Mouse (Mus musculus) forebrain, embryonic 11.5 days (tissue): ENCODE results near the gene Zmynd8. TPM values are rescaled to one million over a fixed set of nuclear protein-coding genes. Genes with fewer than 3 reads are reported as not detected.
A peak's percentile ranks its signal among the peaks of the same experiment; 100 is the strongest.

ENCODE experiments used
- ATAC-seq: fragments of 200-750 bp; cut with Nextera tagmentation; replicated peaks from 2 replicates; pipeline ENCODE4 v1.8.0; 2017; ENCODE audit warnings: moderate TSS enrichment; ENCODE audit not compliant: low FRiP score
- DNase-seq: peaks from one replicate; pipeline ENCODE4 v3.0.0-alpha.2; 2017; ENCODE audit warnings: low spot score
- H3K27ac ChIP-seq: fragments of 300-500 bp; sonication (generic); 2 replicates; pipeline ENCODE4 v1.5.1; 2014; ENCODE audit warnings: low read depth, low read length
- H3K27me3 ChIP-seq: fragments of 300-500 bp; sonication (generic); 2 replicates; pipeline ENCODE4 v1.6.1; 2014; ENCODE audit warnings: mild to moderate bottlenecking, low read length, mixed read lengths; ENCODE audit not compliant: control insufficient read depth, insufficient read depth
- H3K36me3 ChIP-seq: fragments of 300-500 bp; sonication (generic); 2 replicates; pipeline ENCODE4 v1.6.1; 2014; ENCODE audit warnings: mild to moderate bottlenecking, low read length, moderate library complexity, mixed read lengths; ENCODE audit not compliant: control insufficient read depth, insufficient read depth
- H3K4me1 ChIP-seq: fragments of 300-500 bp; sonication (generic); replicated peaks from 2 replicates; pipeline ENCODE4 v1.6.1; 2014; ENCODE audit warnings: low read length, mixed read lengths; ENCODE audit not compliant: control insufficient read depth, insufficient read depth
- H3K4me2 ChIP-seq: fragments of 300-500 bp; sonication (generic); 2 replicates; pipeline ENCODE4 v1.6.1; 2014; ENCODE audit warnings: low read depth, mild to moderate bottlenecking, low read length, moderate library complexity, mixed read lengths; ENCODE audit not compliant: severe bottlenecking
- H3K4me3 ChIP-seq: fragments of 300-500 bp; sonication (generic); 2 replicates; pipeline ENCODE4 v1.5.1; 2014; ENCODE audit warnings: low read depth, low read length
- H3K9ac ChIP-seq: fragments of 300-500 bp; sonication (generic); 2 replicates; pipeline ENCODE4 v1.6.1; 2014; ENCODE audit warnings: low read length
- H3K9me3 ChIP-seq: fragments of 300-500 bp; sonication (generic); 2 replicates; pipeline ENCODE4 v1.6.1; 2016; ENCODE audit warnings: low read length, mixed read lengths; ENCODE audit not compliant: control insufficient read depth
- WGBS: fragments of 180-500 bp; shearing (Covaris S2); extraction: QIAGEN DNeasy Blood & Tissue Kit; methylation state at CpG from one replicate; pipeline ENCODE4 v1.1.7; 2014; 5-methylcytosine and 5-hydroxymethylcytosine counted together
- polyA plus RNA-seq: library from polyadenylated mRNA; unstranded; fragments of >200 nt; fragmentation: Nextera tagmentation; extraction: Ambion mirVana; gene quantifications from 2 replicates; pipeline ENCODE4 v1.2.1, GENCODE M21; 2014

Gene Zmynd8
- polyA plus RNA-seq, 1 experiment from 2014 or later = 61.5 TPM

DNA sequence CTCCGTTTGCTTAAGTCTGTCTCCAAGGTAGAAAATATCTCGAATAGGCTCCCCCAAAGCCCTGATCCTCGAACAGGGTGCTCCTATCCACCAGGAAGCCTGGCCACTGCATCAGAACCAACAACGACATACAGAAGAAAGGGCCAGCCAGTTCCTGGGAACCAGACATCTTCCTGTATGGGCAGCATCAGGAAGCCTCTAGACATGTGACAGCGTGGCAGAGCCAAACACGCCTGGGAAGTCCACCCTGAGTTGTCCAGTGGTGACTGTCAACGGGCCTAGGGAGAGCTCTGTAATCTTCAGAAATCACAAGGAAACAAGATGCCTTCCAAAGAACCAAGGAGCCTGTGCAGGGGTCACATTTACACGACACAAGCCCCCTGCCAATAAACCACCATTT, 52.0 kb downstream of the Zmynd8 start:
- no peaks in the 10 kb centered on the region for H3K27me3 ChIP-seq
- WGBS = 89% methylated on average over 8 of the region's 8 CpGs
- DNase-seq (no peak), ATAC-seq (no peak)
- H3K36me3 ChIP-seq = peaks cover 6% of the 10 kb centered on the region; the same call in 1 of the 2 replicates
- H3K4me2 ChIP-seq = no peak overlapping the region
- no peaks in the 10 kb centered on the region for H3K9me3 ChIP-seq
- H3K4me1 ChIP-seq = 0 out of 2 replicates have a peak, but pooled peaks cover 2% of the 10 kb centered on the region
- H3K27ac ChIP-seq = no peak overlapping the region
- no peak overlapping the region for H3K9ac ChIP-seq
- no peak overlapping the region for H3K4me3 ChIP-seq

DNA sequence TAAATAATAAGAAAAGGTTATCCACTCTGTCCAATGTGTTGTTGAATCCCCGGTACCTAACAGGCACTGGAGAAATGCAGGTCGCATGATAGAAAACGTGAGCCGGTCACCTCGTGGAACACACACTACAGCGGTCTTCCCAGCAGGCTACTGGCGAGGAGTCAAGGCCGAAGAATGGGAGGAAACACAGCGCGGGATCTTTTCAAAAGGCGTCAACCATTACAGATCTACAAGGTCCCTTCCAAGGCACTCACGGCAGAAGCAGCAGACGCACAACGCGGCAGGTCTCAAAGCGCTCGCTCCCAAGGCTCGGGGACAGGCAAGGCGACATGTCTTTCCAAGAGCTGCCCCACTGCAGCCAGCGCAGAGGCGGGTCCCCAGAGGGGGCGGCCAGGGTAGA, 53.3 kb downstream of the Zmynd8 start:
- DNase-seq = no peak
- Histone ChIP-seq H3K27ac (no peak overlapping the region), H3K36me3 (peaks cover 6% of the 10 kb centered on the region; the same call in 1 of the 2 replicates), H3K27me3 (no peaks in the 10 kb centered on the region), H3K9ac (no peak overlapping the region), H3K4me2 (no peak overlapping the region), H3K4me3 (no peak overlapping the region), H3K9me3 (no peaks in the 10 kb centered on the region), H3K4me1 (0 out of 2 replicates have a peak, but pooled peaks cover 2% of the 10 kb centered on the region)
- WGBS = 92% methylated on average over 22 of the region's 22 CpGs
- no peak for ATAC-seq

DNA sequence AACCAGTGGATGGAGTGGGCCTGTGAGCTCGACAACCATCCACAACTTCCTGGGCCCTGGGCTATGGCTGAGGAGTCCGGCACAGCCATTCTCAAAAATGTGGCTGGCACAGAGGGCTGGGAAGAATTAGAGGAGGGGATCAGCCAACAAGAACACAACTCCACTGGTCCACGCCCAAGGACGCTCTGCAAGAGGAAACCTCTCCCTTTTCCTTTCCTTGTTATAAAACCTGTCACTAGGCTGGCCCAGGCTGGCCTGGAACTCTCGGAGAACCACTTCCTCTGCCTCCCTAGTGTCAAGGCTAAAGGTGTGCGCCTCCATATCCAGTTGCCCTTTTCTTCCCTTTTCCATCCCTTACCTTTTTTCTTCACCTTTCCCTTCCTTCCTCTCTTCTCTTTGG, 55.5 kb downstream of the Zmynd8 start:
- Histone ChIP-seq H3K4me2 (no peak overlapping the region), H3K9me3 (no peaks in the 10 kb centered on the region), H3K27ac (no peak overlapping the region), H3K27me3 (no peaks in the 10 kb centered on the region), H3K4me3 (no peak overlapping the region), H3K4me1 (no peaks in the 10 kb centered on the region), H3K36me3 (peaks cover 8% of the 10 kb centered on the region; the same call in 1 of the 2 replicates), H3K9ac (no peak overlapping the region)
- WGBS = 98% methylated on average over 6 of the region's 6 CpGs
- DNase-seq (no peak), ATAC-seq (no peak)

DNA sequence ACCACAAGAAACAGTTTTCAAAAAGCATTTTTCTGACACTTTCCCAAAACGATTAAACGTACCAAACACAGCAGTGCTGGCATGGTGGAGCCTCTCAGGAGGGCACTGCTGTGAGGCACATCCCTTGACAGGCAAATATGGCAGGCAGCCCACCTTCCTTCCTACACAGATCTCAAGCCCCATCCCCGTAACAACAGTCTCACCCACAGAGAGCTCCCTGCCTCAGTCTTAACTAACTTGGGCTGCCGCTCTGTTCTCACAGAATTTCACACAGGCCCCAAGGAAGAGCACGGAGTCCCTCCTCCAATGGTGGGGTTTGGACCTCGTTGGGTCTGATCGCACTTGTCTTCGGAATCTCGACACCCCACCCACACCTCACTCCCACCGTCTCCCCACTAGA, 56.6 kb downstream of the Zmynd8 start:
- no peak overlapping the region for H3K4me2 ChIP-seq
- 95% methylated on average over 10 of the region's 10 CpGs for WGBS
- ATAC-seq (no peak), DNase-seq (no peak)
- no peaks in the 10 kb centered on the region for H3K9me3 ChIP-seq
- H3K36me3 ChIP-seq = peaks cover 11% of the 10 kb centered on the region; the same call in 1 of the 2 replicates
- no peak overlapping the region for H3K9ac ChIP-seq
- H3K4me1 ChIP-seq = no peaks in the 10 kb centered on the region
- H3K27ac ChIP-seq = no peak overlapping the region
- no peaks in the 10 kb centered on the region for H3K27me3 ChIP-seq
- no peak overlapping the region for H3K4me3 ChIP-seq

DNA sequence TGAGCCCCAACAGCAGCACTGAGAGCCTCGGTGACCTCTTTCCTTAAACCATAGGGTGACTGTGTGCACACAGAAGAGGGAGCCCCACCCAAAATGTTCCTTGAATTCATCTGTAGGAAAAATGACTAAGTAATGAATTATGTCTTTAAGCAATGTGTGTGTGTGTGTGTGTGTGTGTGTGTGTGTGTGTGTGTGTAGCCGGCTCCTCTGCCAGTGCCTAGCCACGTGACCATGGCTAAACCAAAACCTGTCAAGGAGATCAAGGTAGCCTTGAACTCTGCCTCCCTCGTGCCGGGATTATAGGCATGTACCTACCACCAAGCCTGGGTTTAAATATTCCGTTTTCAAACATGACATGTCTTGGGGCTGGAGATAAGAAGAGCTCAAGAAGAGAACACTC, 57.0 kb downstream of the Zmynd8 start:
- WGBS = 94% methylated on average over 6 of the region's 6 CpGs
- no peaks in the 10 kb centered on the region for H3K27me3 ChIP-seq
- H3K36me3 ChIP-seq = peaks cover 11% of the 10 kb centered on the region; the same call in 1 of the 2 replicates
- H3K4me2 ChIP-seq = no peak overlapping the region
- DNase-seq = no peak
- no peak overlapping the region for H3K27ac ChIP-seq
- no peaks in the 10 kb centered on the region for H3K9me3 ChIP-seq
- no peaks in the 10 kb centered on the region for H3K4me1 ChIP-seq
- no peak overlapping the region for H3K4me3 ChIP-seq
- H3K9ac ChIP-seq = no peak overlapping the region
- ATAC-seq = no peak

DNA sequence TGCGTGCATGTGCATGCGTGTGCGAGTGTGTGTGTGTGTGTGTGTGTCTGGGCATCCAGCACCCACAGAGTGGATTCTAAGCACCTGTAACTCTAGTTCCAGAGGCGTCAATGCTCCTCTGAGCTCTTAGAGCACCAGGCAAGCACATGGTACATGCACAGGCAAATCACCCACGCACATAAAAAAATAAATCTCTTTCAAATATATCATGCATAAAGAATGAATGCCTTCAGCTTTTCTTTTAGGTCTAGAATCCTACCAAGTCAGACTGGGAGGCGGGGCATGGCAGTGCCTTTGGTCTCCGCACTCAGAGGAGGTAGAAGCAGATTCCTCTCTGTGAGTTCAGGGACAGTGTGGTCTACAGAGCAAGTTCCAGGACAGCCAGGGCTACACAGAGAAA, 58.0 kb downstream of the Zmynd8 start:
- Histone ChIP-seq H3K36me3 (peaks cover 11% of the 10 kb centered on the region; the same call in 1 of the 2 replicates), H3K9ac (no peak overlapping the region), H3K9me3 (no peaks in the 10 kb centered on the region), H3K4me2 (no peak overlapping the region), H3K27ac (no peak overlapping the region), H3K4me3 (no peak overlapping the region), H3K27me3 (no peaks in the 10 kb centered on the region), H3K4me1 (no peaks in the 10 kb centered on the region)
- ATAC-seq (no peak), DNase-seq (no peak)
- 90% methylated on average over 7 of the region's 7 CpGs for WGBS

DNA sequence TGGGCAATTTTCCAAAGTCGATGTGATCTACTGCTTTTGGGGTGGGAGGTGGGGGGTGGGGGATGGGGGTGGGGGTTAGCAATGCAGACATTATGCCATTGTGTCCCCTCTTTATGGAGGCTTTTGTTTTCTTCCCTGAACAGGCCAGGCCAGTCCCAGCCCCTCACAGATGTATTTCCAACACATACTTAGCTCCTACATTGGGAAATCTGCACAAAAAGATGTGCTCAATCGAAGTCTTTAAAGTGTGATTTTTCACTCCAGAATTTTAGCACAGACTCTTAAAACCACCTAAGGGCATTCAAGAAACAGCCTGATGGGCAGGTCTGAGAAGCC, 59.5 kb downstream of the Zmynd8 start:
- H3K4me2 ChIP-seq = no peak overlapping the region
- H3K9me3 ChIP-seq = no peaks in the 10 kb centered on the region
- 82% methylated on average over 2 of the region's 2 CpGs for WGBS
- no peak overlapping the region; the same call in 1 of the 2 replicates for H3K27ac ChIP-seq
- H3K9ac ChIP-seq = no peak overlapping the region
- ATAC-seq (no peak), DNase-seq (no peak)
- H3K27me3 ChIP-seq = no peaks in the 10 kb centered on the region
- no peaks in the 10 kb centered on the region for H3K4me1 ChIP-seq
- no peak overlapping the region for H3K4me3 ChIP-seq
- peaks cover 17% of the 10 kb centered on the region; the same call in 1 of the 2 replicates for H3K36me3 ChIP-seq

DNA sequence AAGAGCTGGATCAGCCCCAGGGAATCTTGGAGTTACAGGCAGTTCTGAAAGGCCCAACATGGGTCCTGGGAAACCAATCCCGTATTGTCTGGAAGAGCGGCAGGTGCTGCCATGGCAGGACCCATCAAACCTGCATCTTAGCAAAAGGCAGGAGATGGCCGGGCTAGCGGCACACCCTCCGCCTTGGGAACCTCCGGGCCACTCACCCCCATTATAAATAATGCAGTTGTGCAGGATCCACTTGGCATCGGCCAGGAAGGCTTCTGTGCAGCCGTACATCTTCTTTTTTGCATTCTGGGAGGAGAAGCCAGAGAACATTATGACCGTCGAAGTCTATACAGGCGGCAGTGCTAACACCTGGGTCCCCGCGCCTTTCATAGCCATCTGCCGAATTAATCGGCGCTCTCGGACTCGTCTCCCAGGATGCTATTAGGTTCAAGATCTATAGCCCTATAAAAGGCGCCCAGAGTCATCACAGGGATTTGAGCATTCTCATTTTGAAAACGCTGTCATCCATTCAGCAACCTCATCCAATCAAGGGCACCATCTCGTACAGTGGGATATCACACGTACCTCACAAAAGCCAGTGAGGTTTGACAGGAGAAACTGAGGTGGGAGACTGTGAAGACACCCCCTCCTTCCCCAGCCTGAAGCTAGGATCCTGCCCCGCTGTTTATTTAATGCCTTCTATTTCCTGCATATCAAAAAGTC, 60.1 kb downstream of the Zmynd8 start:
- H3K9me3 ChIP-seq = no peaks in the 10 kb centered on the region
- no peak overlapping the region for H3K4me3 ChIP-seq
- ATAC-seq (no peak), DNase-seq (no peak)
- no peaks in the 10 kb centered on the region for H3K4me1 ChIP-seq
- H3K27me3 ChIP-seq = no peaks in the 10 kb centered on the region
- H3K36me3 ChIP-seq = peaks cover 17% of the 10 kb centered on the region; the same call in 1 of the 2 replicates
- H3K9ac ChIP-seq = no peak overlapping the region
- 91% methylated on average over 23 of the region's 23 CpGs for WGBS
- H3K4me2 ChIP-seq = no peak overlapping the region
- H3K27ac ChIP-seq = peak overlapping the region; percentile 1; the same call in 1 of the 2 replicates

DNA sequence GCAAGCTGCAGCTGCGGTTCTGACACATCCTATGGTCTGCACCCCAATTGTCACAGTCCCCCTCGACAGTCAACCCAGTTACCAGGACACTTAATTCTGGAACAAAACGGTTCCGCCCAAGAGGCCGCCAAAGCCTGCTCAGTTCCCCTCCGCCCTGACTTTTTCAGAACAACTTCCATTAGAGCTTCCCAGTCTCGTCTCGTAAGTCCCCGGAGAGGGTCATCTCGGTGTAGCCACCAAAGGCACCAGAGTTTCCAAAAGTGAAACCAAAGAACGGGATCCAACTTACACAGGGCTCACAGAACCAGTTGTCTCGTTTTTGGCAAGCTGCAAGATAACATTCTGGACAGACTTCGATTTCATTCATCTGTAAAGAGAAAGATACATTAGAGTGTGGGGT, 64.2 kb downstream of the Zmynd8 start:
- no peak for ATAC-seq
- WGBS = 94% methylated on average over 13 of the region's 13 CpGs
- DNase-seq = no peak
- no peak overlapping the region for H3K4me2 ChIP-seq
- H3K9ac ChIP-seq = no peak overlapping the region
- peaks cover 14% of the 10 kb centered on the region; the same call in 1 of the 2 replicates for H3K36me3 ChIP-seq
- H3K4me3 ChIP-seq = no peak overlapping the region
- no peaks in the 10 kb centered on the region for H3K9me3 ChIP-seq
- H3K27me3 ChIP-seq = no peaks in the 10 kb centered on the region
- H3K27ac ChIP-seq = no peak overlapping the region
- no peaks in the 10 kb centered on the region for H3K4me1 ChIP-seq
